Mouse (Mus musculus) kidney, postnatal 10 days (tissue): ENCODE data around the gene Cdk11b.

Source experiments
- DNase-seq: peaks from one replicate; pipeline ENCODE4 v3.0.0; 2021; ENCODE audit warnings: mixed read lengths

Cdk11b gene

DNA sequence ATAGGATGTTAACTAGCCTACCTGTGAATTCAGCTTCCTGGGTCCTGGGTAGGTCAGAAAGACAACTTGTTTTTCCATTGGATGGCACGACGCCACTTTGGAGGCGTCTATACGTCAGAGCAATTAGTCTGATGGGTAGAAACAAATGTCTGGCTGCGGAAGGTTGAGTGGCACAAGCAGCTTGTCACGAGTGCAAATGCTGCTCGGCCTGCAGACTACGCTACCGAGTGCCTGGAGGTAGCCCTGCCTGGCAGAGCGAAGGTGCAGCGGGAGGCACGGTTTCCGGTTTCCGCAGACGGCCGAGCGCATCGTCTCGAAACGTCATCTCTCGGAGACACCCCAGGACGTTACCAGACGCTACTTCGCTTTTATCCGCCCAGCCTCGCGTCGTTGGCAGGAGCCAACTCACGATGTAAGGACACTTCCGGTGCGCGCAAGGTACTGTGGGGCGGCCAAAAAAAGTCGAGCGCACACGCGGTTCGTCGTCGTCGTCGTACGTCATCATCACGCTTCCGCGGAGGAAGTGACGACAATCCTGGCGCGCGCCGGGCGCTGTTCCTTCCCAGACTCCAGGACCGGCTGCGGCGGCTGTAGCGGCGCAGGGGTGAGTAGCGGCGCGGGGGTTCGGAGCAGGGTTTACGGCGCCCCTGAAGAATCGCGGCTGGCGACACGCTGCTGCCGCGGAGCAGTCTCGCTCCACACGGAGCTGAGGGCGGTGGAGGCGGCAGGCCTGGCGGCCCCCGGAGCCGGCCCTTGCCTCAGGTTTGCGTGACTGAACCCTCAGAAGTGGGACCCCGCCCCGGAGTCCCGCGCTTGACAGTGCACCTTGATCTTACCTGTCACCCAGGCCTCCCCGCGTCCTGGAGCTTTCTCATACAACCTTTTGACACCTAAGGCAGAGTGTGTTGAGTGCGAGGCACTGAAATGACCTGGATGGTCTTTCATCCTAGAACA is at the start of gene Cdk11b:
Gene Cdk11b, plus strand, starts transcription at position 517 of the 954 bp plus-strand sequence.
- DNase-seq, result peak; percentile 98

DNA sequence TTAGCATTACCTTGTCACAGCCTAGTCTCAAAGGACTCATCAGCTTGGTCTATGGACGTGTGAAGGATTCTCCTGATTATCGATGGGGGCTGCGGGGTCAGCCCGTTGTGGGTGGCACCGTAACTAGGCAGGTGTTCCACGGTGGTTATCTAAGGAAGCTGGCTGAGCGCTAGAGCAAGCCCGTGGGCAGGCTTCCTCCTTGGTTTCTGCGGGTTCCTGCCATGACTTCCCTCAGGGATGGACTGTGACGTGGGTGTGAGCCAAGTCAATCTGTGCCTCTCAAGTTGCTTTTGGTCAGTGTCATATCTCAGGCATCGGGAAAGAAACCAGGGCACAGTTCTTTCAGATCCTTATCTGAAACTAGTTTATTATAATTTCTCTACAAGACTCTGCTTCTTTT is 49.7 kb upstream of the Cdk11b start:
- no peak for DNase-seq

DNA sequence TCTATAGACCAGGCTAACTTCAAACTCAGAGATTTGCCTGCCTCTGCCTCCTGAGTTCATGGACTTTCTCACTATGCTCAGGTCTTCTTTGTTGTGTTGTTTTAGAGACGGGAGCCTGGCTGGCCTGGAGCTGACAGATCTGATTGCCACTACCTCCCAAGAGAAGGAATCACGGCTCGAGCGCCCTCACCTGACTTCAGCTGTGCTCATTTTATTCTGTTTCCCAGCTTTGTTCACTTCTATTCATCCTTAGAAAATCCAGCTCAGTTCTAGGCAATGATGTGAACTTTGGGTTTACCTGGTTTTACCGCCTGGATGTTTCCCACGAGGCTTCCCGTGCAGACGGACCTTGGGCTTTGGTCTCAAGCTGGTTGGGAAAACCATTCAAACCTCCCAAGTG is 49.1 kb upstream of the Cdk11b start:
- no peak for DNase-seq

DNA sequence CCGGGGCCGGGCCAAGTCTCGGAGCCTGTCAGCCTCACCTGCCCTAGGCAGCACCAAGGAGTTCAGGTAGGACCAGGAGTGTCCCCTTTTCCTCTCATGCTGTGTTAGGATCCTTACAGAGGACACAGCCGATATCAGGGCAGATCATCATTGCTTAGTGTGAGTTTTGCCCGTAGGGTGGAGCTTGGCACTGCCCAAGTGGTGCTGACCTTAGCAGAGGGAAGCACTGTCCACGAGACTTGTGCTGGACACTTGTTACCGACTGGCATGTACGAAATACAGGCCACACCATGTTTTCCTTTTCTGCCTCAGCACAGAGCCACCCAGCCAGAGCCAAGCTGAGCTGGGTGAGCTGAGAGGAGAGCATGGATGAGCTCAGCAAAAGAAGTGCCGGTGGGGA is 47.5 kb upstream of the Cdk11b start:
- no peak for DNase-seq

DNA sequence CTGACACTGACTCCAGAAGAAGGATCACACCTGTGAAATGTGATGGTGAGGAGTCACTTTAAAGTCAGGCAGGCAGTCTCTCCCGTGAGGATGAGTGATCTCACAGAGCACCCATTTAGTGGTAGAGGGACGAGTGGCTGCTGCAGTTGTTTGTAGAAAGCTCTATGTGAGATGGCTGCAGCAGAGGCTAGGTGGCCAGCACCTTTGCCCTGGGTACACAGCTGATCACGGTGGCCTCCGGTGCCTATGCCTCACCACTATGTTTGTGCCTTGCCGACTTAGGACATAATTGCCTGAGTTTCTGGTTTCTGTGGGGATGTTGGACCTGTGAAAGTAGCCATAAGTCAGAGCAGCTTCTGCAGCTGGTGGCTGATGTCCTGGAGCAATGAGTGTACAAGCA is 46.9 kb upstream of the Cdk11b start:
- DNase-seq, result no peak

DNA sequence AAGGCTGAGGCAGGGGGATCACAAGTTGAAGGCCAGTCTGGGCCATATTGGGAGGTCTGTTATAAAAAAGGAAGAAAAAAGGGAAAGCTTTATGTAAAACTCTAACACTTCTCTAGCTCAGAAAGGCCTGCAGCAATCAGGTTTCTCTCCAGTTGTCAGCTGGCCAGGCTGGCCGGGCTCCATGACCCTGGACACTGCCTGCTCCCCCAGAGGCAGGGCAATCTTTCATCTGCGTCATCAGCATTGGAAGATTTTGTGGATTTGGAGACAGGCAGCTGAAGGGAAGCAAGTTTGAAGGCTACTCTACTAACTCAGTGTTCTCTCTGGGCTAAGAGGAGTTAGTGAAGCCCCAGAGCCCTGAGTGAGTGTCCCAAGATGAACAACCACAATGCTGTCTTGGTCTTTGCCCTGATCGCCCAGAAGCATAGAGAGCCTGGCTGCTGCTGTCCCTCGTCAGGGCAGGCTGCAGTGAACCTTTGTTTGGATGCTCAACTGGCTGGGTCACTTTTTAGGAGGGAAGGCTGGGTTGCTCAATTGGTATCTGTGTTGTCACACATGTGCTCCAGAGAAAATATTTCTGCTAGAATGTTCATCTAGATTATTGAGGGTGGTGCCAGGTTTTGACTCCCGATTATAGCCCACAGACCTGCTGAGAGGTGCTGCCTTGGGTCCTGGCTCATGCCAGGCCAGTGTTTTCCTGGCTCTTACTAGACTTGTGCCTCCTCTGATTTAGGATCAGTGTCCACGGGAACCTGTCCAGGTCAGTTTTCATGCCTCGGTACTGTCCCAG is 46.1 kb upstream of the Cdk11b start:
- peak; percentile 74 for DNase-seq

DNA sequence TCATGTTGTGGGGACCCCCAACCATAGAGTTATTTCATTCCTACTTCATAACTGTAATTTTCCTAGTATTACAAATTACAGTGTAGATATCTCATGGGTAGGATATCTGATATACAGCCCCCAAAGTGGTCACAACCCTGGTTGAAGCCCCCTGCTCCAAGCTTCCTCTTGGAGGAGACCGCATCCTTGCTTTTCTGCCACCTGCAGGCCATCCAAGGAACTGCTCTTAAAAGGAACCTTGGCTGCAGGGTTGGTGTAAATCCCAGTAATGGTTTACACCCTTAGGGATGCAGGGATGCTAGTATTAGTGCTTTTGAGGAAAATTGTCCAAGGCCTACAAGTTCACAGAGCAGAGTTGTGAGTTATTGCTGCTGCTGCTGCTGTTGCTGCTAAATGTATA is 44.2 kb upstream of the Cdk11b start:
- peak; percentile 77 for DNase-seq

DNA sequence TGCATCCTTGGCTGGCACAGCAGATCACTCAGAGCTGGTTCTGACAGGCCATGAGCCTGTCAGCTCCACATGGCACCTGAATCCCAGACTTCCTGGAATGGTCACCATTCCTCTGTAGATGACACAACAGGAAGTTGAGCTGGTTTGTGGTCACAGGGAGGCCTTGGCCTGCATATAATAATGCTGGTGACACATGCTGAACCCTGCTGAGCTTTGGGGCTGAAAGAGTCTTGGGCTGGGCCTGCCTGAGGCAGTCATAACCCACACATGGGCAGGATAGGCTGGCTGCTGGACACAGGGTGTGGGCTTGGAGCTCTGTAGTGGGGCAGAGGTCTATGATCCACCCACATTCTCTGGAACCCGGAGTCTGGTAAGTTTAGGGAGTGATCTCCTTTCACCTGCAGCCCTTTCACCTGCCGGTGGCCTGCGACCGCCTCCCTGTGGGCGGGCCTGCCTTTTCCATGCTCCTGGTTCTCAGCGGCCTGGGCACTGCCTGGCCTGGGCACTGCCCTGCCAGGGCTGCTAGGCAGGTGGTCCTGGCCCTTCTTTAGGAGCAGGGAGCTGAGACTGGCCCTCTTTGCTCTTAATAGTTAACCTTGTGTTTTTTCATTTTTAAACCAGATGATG is 42.3 kb upstream of the Cdk11b start:
- DNase-seq, result no peak

DNA sequence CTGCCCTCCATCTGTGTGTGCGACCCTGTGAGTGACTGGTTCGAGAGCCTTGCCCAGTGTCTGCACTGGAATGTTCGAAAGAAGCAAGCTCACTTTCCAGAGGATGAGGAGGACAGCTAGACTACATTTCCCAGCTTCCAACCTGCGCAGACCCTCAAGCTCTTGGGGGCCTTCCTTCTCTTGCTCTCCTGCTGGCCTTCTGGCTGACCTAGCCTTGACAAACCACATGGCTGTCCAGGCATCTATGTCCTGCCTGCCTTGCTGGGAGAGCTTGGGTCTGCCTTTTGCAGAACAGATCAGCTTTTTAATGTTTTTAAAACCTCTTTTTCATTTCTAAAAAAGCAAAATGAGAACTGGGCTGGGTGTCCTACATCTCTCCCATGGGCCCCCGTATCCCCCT is 35.3 kb upstream of the Cdk11b start:
- no peak for DNase-seq

DNA sequence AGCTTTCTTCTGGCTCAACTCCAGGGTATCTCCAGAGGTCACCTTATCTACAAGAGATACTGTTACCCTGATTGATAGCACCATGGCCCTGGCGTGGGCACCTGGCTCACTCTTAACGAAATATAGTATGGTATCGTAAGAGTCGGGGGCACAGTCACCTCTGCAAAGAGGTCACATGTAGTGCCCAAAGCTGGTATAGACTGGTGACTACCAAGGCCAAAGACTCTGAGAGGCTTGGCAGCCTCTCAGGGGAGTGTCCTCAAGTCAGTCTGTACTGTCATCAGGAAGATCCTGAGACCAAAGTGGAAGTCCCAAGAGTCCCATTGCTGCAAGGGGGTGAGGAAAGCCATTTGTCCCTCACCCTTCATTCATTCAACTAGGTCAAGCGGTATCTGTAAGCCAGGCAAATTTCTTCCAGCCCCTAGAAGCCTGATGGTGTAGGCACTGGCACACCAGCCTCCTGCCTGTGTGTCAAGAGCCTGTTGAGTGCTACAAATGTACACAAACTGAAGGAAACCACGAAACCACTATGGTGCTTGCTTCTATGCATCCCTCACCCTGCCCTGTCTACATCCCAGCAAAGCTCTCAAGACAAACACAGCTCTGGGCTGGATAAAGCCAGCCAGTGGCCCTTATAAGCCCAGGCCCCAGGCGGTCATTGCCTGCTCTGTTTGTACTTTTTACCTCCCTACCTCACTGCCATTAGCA is 33.5 kb upstream of the Cdk11b start:
- DNase-seq, result no peak

DNA sequence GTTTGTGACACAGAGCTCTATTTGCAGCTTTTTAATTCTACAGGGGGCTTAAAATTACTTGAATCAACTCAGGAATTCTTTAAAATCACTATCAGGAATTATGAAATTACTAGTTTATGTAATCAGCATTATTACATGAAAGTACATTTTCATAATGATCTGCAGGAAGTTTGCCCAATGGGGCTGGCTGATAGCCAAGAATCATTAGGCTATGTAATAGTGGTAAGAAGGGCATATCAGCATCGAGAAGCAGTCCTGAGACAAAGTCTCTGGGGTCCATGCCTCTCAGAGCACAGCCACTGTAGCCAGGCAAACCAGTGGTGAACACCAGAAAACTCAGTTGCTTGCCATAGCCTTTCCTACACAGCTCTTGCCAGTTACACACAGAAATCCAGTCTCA is 30.9 kb upstream of the Cdk11b start:
- DNase-seq, result no peak

DNA sequence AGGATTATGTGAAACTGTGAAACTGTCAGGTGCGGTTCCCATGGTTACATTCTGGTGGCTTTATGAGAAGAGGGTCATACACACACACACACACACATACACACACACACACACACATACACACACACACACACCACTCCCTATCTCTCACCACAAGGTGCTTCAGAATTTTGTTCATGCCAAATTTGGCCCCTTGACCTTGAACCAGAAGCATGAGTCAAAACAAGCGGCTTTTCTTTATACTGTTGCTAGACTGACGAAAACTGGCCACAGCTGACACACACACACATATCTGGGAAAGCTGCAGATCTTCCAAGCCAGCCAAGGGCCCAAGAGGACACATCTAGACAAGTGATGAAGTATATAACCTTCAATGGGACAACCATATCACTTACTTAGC is 28.9 kb upstream of the Cdk11b start:
- no peak for DNase-seq

DNA sequence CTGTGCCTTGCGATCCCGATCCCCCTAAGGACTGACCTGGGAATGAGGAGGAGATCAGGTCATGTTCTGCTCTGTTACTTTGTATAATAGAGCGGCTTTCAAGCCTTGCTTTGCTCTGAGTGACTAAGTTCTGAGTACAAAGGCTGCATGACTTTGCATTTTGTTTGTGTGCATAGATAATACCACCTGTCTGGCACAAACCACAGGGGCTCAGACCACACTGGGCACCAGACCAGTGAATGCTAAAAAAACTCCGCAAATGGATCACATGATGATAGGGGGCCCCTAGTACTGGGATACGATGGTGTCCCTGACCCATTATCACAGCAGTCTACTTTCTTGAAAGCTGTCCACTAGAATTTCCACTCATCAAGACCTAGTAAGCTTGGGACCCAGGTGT is 28.0 kb upstream of the Cdk11b start:
- no peak for DNase-seq

DNA sequence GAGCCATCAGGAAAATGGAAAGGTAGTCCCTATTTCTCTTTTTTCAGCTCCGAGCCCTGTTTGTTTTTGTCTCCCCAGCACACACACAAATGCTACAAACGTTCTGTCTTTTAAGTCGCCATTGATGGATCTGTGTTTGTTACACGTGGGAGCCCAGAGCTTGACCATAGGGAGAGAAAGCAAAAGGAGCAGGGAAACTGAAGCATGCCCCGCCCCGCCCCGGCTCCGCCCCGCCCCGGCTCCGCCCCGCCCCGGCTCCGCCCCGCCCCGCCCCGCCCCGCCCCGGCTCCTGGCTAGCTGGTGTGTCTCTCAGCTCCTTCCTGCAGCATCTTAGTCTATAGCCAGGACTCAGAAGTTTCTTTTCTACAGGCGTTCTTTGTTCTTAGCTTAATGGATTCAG is 26.1 kb upstream of the Cdk11b start:
- DNase-seq, result no peak

DNA sequence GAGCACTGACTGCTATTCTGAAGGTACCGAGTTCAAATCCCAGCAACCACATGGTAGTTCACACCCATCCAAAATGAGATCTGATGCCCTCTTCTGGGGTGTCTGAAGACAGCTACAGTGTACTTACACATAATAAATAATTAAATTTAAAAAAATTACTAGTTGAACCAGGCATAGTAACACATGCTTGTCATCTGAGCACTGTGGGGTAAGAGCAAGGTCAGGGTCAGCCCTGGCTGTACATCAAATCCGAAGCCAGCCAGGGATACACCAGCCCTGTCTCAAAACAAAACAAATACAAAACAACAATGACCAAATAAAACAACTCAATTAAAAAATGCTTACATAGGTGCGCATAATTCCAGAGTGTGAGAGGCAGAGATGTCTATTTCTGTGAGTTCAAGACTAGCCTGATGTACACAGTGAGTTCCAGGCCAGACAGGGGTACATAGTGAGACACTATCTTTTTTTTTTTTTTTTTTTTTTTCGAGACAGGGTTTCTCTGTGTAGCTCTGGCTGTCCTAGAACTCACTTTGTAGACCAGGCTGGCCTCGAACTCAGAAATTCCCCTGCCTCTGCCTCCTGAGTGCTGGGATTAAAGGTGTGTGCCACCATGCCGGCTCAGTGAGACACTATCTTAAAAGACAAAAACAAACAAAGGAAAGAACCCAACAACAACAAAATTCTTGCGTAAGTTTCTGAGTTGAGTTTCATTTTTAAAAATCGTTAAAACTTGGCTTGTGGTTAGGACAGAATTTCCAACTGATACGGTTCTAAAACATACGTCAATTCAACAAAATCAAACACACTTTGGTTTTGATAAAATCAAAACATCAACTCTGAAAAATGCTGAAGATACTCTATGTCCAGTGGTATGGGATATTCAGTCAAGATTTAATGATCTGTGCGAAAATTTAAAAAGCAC is 24.5 kb upstream of the Cdk11b start:
- no peak for DNase-seq

DNA sequence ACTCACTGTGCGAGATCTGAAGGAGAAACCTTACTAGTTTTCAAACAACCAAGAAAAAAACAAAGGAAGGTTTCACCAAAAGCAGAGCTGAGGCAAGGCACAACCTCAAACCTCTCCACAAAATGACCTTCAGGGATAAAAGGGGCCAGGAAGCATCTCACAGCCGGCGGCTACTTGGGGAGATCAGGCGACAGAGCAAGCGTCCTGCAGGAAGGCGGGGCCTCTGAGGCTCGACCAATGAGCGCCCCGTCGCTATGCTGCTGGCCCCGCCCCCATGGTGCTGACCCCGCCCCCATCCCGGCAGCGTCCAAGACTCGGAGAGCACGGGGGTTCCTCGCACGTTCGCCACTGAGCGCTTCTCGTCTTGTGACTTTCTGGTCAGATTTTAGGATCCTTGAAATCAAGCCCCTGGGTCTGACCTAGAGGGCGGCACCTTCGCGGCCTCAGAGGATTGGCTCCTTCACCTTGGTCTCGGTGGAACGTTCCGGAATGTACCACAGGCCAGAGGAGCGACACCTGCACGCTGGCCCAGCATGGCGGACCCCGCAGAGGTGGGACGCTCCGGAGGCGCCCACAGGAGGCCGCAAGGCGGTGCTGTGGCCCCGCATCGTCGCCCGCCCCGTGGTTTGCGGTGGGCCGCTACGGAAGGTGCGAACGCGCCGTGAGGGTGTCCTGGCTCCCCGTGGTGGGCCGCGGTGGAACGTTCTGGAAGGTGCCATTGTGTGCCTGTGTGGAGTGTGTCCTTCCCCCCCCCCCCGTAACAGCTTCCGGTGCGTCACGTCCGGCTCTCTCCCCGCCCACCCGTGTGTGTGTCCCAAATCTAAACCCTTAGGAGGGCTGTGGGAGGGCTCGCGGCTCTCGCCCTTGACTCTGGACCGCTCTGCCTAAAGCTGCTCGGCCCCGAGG is 23.3 kb upstream of the Cdk11b start, which contains the start of gene Slc35e2:
Gene Slc35e2, plus strand, starts transcription at position 326 of the 906 bp plus-strand sequence.
- peak; percentile 99 for DNase-seq

DNA sequence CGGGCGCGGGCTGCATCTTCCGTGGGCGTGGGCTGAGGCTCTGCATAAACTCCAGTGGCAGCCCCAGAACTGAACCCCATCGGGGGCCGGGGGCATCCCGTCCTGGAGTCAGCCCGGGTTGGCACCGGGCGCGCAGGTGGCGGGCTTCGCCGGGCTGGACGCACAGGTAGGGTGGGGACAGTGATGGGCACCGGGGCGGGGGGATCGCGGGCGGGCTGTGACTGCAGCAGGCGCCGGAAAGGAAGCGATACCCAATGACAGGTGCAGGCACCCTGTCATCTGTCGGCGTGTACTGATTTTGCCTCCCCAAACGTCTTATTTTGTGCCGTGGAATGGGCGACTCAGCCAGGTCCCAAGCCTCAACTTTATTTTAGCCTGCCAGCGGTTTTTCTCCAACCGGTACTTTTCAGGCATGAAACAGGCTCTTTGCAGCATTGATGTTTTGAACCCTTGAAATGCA is 22.6 kb upstream of the Cdk11b start:
- DNase-seq, result no peak

DNA sequence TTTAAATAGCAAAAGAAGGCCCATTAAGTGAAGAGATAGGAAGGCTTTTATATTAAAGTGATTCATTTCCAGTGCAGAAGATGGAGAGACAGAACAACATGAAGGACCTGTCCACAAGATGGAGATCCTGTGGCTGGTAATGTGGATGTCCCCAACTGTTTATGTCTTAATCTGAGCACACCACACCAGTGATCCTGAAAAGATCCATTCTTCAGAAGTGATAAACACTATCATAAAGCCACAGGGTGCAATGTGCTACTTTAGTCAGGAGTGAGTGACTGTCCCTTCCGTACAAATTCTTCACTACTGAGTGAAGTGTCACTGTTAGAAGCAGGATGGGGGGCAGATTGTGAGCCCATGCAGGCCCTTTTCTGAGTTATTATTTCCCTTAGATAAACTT is 21.9 kb upstream of the Cdk11b start:
- DNase-seq, result no peak

DNA sequence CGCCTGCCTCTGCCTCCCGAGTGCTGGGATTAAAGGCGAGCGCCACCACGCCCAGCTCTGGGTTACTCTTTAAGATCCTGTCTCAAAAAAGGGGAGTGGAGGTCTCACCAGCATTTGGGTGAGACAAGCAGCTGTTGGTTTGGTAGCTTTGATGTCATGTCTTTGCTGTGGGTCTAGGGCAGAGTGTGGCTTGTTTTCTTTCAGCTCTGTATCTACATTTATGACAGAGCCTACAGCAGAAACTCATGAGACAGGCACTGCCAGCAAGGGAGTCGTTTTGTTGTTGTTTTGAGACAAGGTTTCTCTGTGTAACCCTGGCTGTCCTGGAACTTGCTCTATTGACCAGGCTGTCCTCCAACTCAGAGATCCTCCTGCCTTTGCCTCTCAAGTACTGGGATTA is 20.9 kb upstream of the Cdk11b start:
- DNase-seq, result no peak

DNA sequence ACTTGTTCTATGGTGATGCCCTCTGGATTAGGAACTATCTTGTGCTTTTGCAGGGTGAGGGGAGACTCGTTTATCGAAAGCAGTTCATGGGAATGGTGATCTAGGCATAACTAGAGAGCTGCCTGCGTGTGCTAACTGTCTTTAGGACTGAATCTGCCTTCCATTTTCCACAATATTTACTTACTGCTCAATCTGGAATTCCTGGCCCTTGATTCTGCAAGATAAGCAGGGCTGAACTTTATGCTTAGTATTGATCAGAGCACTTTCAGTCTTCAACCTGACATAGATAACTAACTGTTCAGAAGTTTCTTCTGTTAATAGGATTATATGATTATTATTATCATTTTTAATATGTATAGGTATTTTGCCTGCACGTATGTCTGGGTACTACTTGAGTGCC is 19.5 kb upstream of the Cdk11b start:
- DNase-seq, result no peak
